Mouse (Mus musculus) megakaryocyte, embryonic 14.5 days (primary cell): ENCODE measurements at regions not wholly inside any gene's neighbourhood (a gene's known extent, or its start where the extent isn't known, plus 50 kb on each side); places are given as distances from the start of the nearest gene placed in this dataset.

Source experiments
- FLI1 ChIP-seq: IDR thresholded peaks from 2 replicates; pipeline ENCODE4 v1.6.1; 2012; ENCODE audit warnings: low read length, inconsistent platforms, mixed read lengths
- GATA1 ChIP-seq: IDR thresholded peaks from 3 replicates; pipeline ENCODE4 v1.6.1; 2012; ENCODE audit warnings: mixed read lengths, low read length, inconsistent platforms, borderline replicate concordance

DNA sequence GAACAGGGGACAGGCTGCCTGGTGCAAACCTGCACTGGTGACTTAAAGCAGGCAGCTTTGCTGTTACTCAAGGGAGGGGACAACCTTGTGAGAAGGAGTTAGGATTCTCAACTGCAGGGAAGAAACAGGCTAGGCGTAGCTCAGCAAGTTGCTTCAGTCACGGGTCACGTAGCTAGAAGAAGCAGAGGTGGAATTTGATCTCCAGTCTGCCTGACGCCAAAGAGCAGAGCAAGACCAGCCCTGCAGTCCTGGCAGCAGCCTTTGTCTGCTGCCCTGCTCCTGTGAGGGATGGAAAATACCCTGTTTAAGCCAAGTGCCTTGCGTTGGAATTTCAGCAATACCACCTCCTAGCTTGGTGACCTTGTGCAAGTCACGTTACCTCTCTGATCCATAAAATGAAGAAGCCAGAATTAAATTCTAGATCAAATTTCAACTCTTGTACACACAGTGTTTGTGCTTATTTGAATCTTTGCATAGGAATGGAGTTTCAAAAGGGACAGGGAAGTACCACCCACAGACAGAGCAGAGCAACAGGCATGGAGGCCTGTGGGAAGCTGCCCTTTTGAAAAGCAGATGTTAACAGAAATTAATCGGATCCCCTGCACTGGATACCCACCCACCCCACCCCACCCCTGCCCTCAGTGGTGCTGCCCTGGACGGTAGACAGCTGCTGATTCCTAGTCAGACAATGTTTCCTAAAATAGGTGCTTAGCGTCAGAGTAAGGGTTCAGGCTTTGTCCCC is 116.6 kb upstream of the Sesn3 start:
- no peak for TF ChIP-seq FLI1
- no peak for TF ChIP-seq GATA1
